Comparison of ENCODE assay signal across 9 mouse cellular contexts in the genomic region with DNA sequence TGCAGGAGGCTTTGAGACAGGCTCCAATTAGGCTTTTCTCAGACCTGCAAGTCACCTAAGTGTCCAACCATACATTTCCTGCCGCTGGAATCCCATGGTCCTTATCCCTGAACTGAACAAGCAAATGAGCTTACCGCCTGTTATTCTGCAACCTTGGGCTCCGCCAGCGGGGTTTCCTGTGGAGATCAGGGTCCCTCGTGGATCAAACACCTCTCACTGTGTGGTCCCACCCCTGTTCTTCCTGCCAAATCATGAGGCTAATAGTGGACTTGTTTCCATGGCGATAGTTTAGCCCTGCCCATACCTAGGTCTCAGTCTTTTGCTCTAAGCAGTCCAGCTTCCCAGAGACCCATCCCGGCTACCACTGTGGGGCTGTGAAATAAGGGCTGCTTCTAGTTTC. TPM values are rescaled to one million over a fixed set of nuclear protein-coding genes. Genes with fewer than 3 reads are reported as not detected.
DNase-seq lines count a peak whose midpoint lies in the region; ATAC-seq and TF ChIP-seq lines count a peak whose summit lies in the region.
"Had no signal": no experiment of that assay in that cellular context is flagged by ENCODE, and none has a peak within 500 bp of the region (broad histone marks: within the 10 kb centered on the region; RNA-seq: fewer than 3 reads in every experiment).

No protein-coding gene starts in this region.

- TF ChIP-seq CTCF in kidney, adult 2 months (conservative IDR thresholded peaks at IDR 0.05; ENCODE audit: insufficient read depth, insufficient read length, low read depth, low read length), result no peak
- no peak for TF ChIP-seq CTCF in brain, embryonic 14.5 days (IDR thresholded peaks at IDR 0.05; ENCODE audit: borderline replicate concordance, extremely low read depth, insufficient read depth, insufficient read length)

- no peaks in the 10 kb centered on the region for H3K36me3 ChIP-seq in kidney, adult 2 months (ENCODE audit: control insufficient read depth, insufficient read depth, low read length)
- H3K36me3 ChIP-seq in limb, embryonic 13.5 days, result peaks cover 7% of the 10 kb centered on the region; the same call in 1 of the 2 replicates

- WGBS in kidney, adult 2 months, result 46% methylated on average over 7 of the region's 7 CpGs
- WGBS in limb, embryonic 13.5 days, result 18% methylated on average over 7 of the region's 7 CpGs

- H3K27ac ChIP-seq in kidney, adult 2 months (ENCODE audit: insufficient read depth, low read depth, low read length), result no peak overlapping the region
- H3K27ac ChIP-seq in limb, embryonic 13.5 days, result peak overlapping the region; percentile 40; the same call in 1 of the 2 replicates

- peak overlapping the region; percentile 31; the same call in 1 of the 2 replicates for H3K9ac ChIP-seq in limb, embryonic 13.5 days

- DNase-seq in kidney, adult 2 months, result peak; percentile 29
- no peak for DNase-seq in kidney, adult 9 months
- peak; percentile 25 for DNase-seq in brain, embryonic 14.5 days (ENCODE audit: low read depth)
- peak; percentile 80 to 92 for DNase-seq in heart, adult 9 months (ENCODE audit: low spot score in 2 of 2)
- DNase-seq in adrenal gland, postnatal 10 days, result no peak

- H3K4me3 ChIP-seq in kidney, adult 2 months (ENCODE audit: insufficient read depth, low read depth, low read length), result no peak overlapping the region
- no peak overlapping the region for H3K4me3 ChIP-seq in limb, embryonic 13.5 days

- H3K27me3 ChIP-seq in kidney, adult 2 months (replicated peaks; ENCODE audit: control insufficient read depth, insufficient read depth, low read length), result no peaks in the 10 kb centered on the region
- no peaks in the 10 kb centered on the region for H3K27me3 ChIP-seq in limb, embryonic 13.5 days

- peaks cover 21% of the 10 kb centered on the region for H3K4me1 ChIP-seq in kidney, adult 2 months (ENCODE audit: control insufficient read depth, insufficient read depth, low read length)
- peaks cover 51% of the 10 kb centered on the region for H3K4me1 ChIP-seq in limb, embryonic 13.5 days

- peak; percentile 65 for ATAC-seq in limb, embryonic 13.5 days (ENCODE audit: low FRiP score, low read depth)
- ATAC-seq in cerebellum, adult (ENCODE audit: insufficient number of reproducible peaks, low FRiP score, low TSS enrichment), result no peak

- TF ChIP-seq POLR2A in kidney, adult 2 months (IDR thresholded peaks at IDR 0.05; ENCODE audit: low read depth, low read length), result no peak
- no peak for TF ChIP-seq POLR2A in brain, embryonic 14.5 days (IDR thresholded peaks at IDR 0.05; ENCODE audit: borderline replicate concordance, extremely low read depth, insufficient read depth, insufficient read length, poor library complexity, severe bottlenecking)

- no peaks in the 10 kb centered on the region for H3K9me3 ChIP-seq in limb, embryonic 13.5 days

- peak overlapping the region; percentile 42 for H3K4me2 ChIP-seq in limb, embryonic 13.5 days (replicated peaks)

RNA-seq across cellular contexts. Expression of a gene that starts 8.3 kb away (rescaled TPM):
- 20.5 and 24.4 TPM in 2 replicates for polyA plus RNA-seq in kidney, adult 2 months (2012; rRNA removed)
- 59.0 and 62.8 TPM in 2 replicates for polyA plus RNA-seq in brain, embryonic 14.5 days (2012; rRNA removed)
- polyA plus RNA-seq in limb, embryonic 13.5 days (2015; fragmentation: Nextera tagmentation; extraction: Ambion mirVana), result 80.3 and 83.9 TPM in 2 replicates
- total RNA-seq in adrenal gland, postnatal 10 days (2021), result 10 to 100 TPM; 39.5 to 42.0 TPM

RNA-seq across cellular contexts. Expression of a gene that starts 41.3 kb away (rescaled TPM):
- polyA plus RNA-seq in kidney, adult 2 months (2012; rRNA removed), result 7.7 and 8.6 TPM in 2 replicates
- polyA plus RNA-seq in brain, embryonic 14.5 days (2012; rRNA removed), result 31.7 and 32.0 TPM in 2 replicates
- polyA plus RNA-seq in limb, embryonic 13.5 days (2015; fragmentation: Nextera tagmentation; extraction: Ambion mirVana), result 55.8 and 62.5 TPM in 2 replicates
- 10 to 100 TPM; 40.1 to 42.1 TPM for total RNA-seq in adrenal gland, postnatal 10 days (2021)

RNA-seq across cellular contexts. Expression of a gene that starts 41.3 kb away (rescaled TPM):
- polyA plus RNA-seq in kidney, adult 2 months (2012; rRNA removed), result 17.9 and 21.9 TPM in 2 replicates
- 7.5 and 9.9 TPM in 2 replicates for polyA plus RNA-seq in brain, embryonic 14.5 days (2012; rRNA removed)
- 10.5 and 12.4 TPM in 2 replicates for polyA plus RNA-seq in limb, embryonic 13.5 days (2015; fragmentation: Nextera tagmentation; extraction: Ambion mirVana)
- total RNA-seq in adrenal gland, postnatal 10 days (2021), result 10 to 100 TPM; 15.2 TPM

RNA-seq across cellular contexts. Expression of a gene that starts 49.2 kb away (rescaled TPM):
- 0.18 TPM in 1 of 2 replicates, not detected in the other for polyA plus RNA-seq in kidney, adult 2 months (2012; rRNA removed)
- not detected in 2 replicates for polyA plus RNA-seq in brain, embryonic 14.5 days (2012; rRNA removed)
- polyA plus RNA-seq in limb, embryonic 13.5 days (2015; fragmentation: Nextera tagmentation; extraction: Ambion mirVana), result 0.55 and 0.99 TPM in 2 replicates
- not detected for total RNA-seq in adrenal gland, postnatal 10 days (2021)
- total RNA-seq: megakaryocyte, adult 5-6 weeks had no signal
- polyA plus RNA-seq: large intestine, adult 2 months had no signal

RNA-seq across cellular contexts. Expression of a gene that starts 59.9 kb away (rescaled TPM):
- polyA plus RNA-seq in kidney, adult 2 months (2012; rRNA removed), result 44.9 and 46.3 TPM in 2 replicates
- 51.4 and 145 TPM in 2 replicates for polyA plus RNA-seq in brain, embryonic 14.5 days (2012; rRNA removed)
- polyA plus RNA-seq in limb, embryonic 13.5 days (2015; fragmentation: Nextera tagmentation; extraction: Ambion mirVana), result 45.2 and 48.1 TPM in 2 replicates
- total RNA-seq in adrenal gland, postnatal 10 days (2021), result 10 to 100 TPM; 72.7 to 95.7 TPM

Comparison
In these comparisons a context has a peak if more than half of its experiments do, and no peak if none do; other contexts are left out.
1. DNase-seq: peak in kidney, adult 2 months (single experiment), brain, embryonic 14.5 days (single experiment) and heart, adult 9 months (2 of 2); none in kidney, adult 9 months (single experiment) and adrenal gland, postnatal 10 days (single experiment).